ENCODE assay signal across 32 mouse cellular contexts in the genomic region with DNA sequence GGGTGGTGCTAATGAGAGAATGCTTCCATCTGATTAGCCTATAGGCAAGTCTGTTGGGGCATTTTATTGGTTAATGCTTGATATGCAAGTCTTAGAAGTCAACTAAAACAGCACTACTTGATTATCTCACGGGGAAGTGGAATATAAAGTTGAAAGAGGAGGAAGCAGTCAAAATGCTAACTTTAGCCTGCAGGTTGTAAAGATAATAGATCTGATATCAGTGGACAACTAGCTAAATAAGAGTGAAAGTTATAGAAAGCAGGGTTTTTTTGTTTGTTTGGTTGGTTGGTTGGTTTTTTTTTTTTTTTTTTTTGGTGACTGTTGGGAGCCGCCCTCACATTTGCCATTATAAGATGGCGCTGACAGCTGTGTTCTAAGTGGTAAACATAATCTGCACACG.
"Had no signal": no experiment of that assay in that cellular context is flagged by ENCODE, and none has a peak within 500 bp of the region (broad histone marks: within the 10 kb centered on the region; RNA-seq: fewer than 3 reads in every experiment).

No protein-coding gene starts in this region.

- H3K9ac ChIP-seq: limb, embryonic 12.5 days; limb, embryonic 13.5 days; limb, embryonic 15.5 days; liver, embryonic 12.5 days; liver, embryonic 13.5 days; liver, embryonic 14.5 days; liver, embryonic 15.5 days; liver, postnatal 0 days; lung, embryonic 14.5 days; lung, embryonic 15.5 days; midbrain, embryonic 12.5 days; midbrain, embryonic 13.5 days; midbrain, embryonic 15.5 days; neural tube, embryonic 12.5 days had no signal

- H3K27ac ChIP-seq: limb, embryonic 10.5 days; limb, embryonic 12.5 days; limb, embryonic 13.5 days; limb, embryonic 15.5 days; liver, embryonic 12.5 days; liver, embryonic 13.5 days; liver, embryonic 14.5 days; liver, embryonic 15.5 days; lung, embryonic 15.5 days; macrophage; midbrain, embryonic 10.5 days; midbrain, embryonic 12.5 days; midbrain, embryonic 13.5 days; midbrain, embryonic 15.5 days; neural tube, embryonic 12.5 days had no signal

- H3K4me3 ChIP-seq: limb, embryonic 10.5 days; limb, embryonic 12.5 days; limb, embryonic 13.5 days; limb, embryonic 15.5 days; liver, embryonic 12.5 days; liver, embryonic 13.5 days; liver, embryonic 15.5 days; lung, embryonic 15.5 days; megakaryocyte, embryonic 14.5 days; midbrain, embryonic 10.5 days; midbrain, embryonic 12.5 days; midbrain, embryonic 13.5 days; midbrain, embryonic 15.5 days; myocyte; neural tube, embryonic 12.5 days had no signal

- H3K9me3 ChIP-seq: limb, embryonic 10.5 days; limb, embryonic 12.5 days; limb, embryonic 13.5 days; limb, embryonic 15.5 days; liver, embryonic 12.5 days; liver, embryonic 13.5 days; liver, embryonic 15.5 days; lung, embryonic 15.5 days; megakaryocyte, embryonic 14.5 days; midbrain, embryonic 10.5 days; midbrain, embryonic 12.5 days; midbrain, embryonic 13.5 days; midbrain, embryonic 15.5 days; neural tube, embryonic 12.5 days had no signal

- H3K27me3 ChIP-seq: limb, embryonic 12.5 days; limb, embryonic 13.5 days; limb, embryonic 15.5 days; liver, embryonic 12.5 days; liver, embryonic 13.5 days; liver, embryonic 15.5 days; lung, embryonic 15.5 days; megakaryocyte, embryonic 14.5 days; midbrain, embryonic 12.5 days; midbrain, embryonic 13.5 days; midbrain, embryonic 15.5 days; neural tube, embryonic 12.5 days had no signal

- H3K4me1 ChIP-seq: limb, embryonic 10.5 days; limb, embryonic 12.5 days; limb, embryonic 13.5 days; limb, embryonic 15.5 days; liver, embryonic 15.5 days; lung, embryonic 15.5 days; megakaryocyte, embryonic 14.5 days; midbrain, embryonic 10.5 days; midbrain, embryonic 12.5 days; midbrain, embryonic 13.5 days; midbrain, embryonic 15.5 days; neural tube, embryonic 12.5 days had no signal

- DNase-seq: left cerebral cortex, postnatal 4 days; liver; liver, embryonic 13.5 days; liver, postnatal 0 days; lung, adult 18-20 months; lung, adult 2 months; lung, embryonic 14.5 days; lung, postnatal 10 days; lung, postnatal 14 days; lung, postnatal 36 days; lung, postnatal 4 days; midbrain, embryonic 14.5 days had no signal

- H3K4me2 ChIP-seq: limb, embryonic 12.5 days; limb, embryonic 13.5 days; limb, embryonic 15.5 days; liver, embryonic 11.5 days; liver, embryonic 12.5 days; liver, embryonic 13.5 days; liver, embryonic 15.5 days; lung, embryonic 14.5 days; lung, embryonic 15.5 days; midbrain, embryonic 11.5 days; midbrain, embryonic 12.5 days; midbrain, embryonic 13.5 days; midbrain, embryonic 15.5 days; neural tube, embryonic 12.5 days had no signal

- ATAC-seq: liver, embryonic 12.5 days; liver, postnatal 0 days; lung, postnatal 0 days; midbrain, embryonic 13.5 days; midbrain, embryonic 15.5 days; midbrain, embryonic 16.5 days had no signal
